Mouse (Mus musculus): ENCODE results near the gene Zfp280d. TPM values are rescaled to one million over a fixed set of nuclear protein-coding genes. Genes with fewer than 3 reads are reported as not detected.
A peak's percentile ranks its signal among the peaks of the same experiment; 100 is the strongest.

Zfp280d gene
- total RNA-seq (2021) (10 to 100 TPM; 16.6 to 22.5 TPM), polyA plus RNA-seq (2012; rRNA removed) (5.5 and 10.0 TPM in 2 replicates)
- long read RNA-seq, partial matches to known transcripts: 2 of 3 reads
- long read RNA-seq, other reads (novel, unspliced or antisense): 1 of 3 reads

DNA sequence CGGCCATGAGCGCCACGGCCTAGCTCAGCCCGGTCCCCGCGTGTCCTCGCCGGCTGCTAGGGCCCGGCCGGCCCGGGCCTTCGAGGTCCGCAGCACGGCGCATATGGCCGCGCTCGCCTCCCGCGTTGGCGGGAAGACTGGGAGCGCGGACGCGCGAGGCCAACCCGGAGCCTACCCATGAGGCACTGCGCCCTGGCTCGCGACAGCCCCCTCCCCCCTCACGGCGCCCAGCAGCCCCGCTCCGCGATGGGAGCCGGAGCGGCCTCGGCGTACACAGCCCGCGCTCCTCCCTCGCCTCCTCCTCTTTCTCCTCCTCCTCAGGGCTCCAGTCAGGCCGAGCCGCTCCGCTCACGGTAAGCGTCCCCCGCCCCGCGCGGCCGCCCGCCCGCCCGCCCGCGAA is at the start of gene Zfp280d:
Gene Zfp280d, plus strand, starts transcription at position 184 of the 400 bp plus-strand sequence.
- peak; percentile 94 to 95 for DNase-seq
- H3K9ac ChIP-seq (ENCODE audit: low read depth, low read length): peak within 1 kb of the TSS; percentile 81
- H3K4me3 ChIP-seq: peak within 1 kb of the TSS; percentile 51
- intact Hi-C loops (cut with DNase I): loop anchor here (5.0 to 10.0 kb wide), 2 partner anchors 258 to 790 kb away; partner anchors contain the start of genes Polr2m and Rfx7
- H3K27me3 ChIP-seq (ENCODE audit: control insufficient read depth, insufficient read depth, low read length): no peaks in the 10 kb centered on the region
- 4% methylated on average over 47 of the region's 57 CpGs for WGBS
- H3K36me3 ChIP-seq (ENCODE audit: control insufficient read depth, insufficient read depth, low read length): peaks cover 7% of the 10 kb centered on the region
- peaks cover 2% of the 10 kb centered on the region; the same call in 1 of the 2 replicates for H3K79me2 ChIP-seq (replicated peaks; ENCODE audit: control insufficient read depth, insufficient read depth, low read length)
- peak within 1 kb of the TSS; percentile 83 for H3K27ac ChIP-seq
- TF ChIP-seq POLR2A (IDR thresholded peaks at IDR 0.05; ENCODE audit: insufficient read depth, low read depth, low read length) (peak; percentile 65; the same call in 1 of the 2 replicates), CTCF (IDR thresholded peaks at IDR 0.05) (no peak), EP300 (IDR thresholded peaks at IDR 0.05; ENCODE audit: insufficient read depth, low read depth, low read length) (no peak; the same call in 1 of the 2 replicates)
- H3K4me1 ChIP-seq (ENCODE audit: control insufficient read depth, insufficient read depth, low read length): peaks cover 2% of the 10 kb centered on the region

DNA sequence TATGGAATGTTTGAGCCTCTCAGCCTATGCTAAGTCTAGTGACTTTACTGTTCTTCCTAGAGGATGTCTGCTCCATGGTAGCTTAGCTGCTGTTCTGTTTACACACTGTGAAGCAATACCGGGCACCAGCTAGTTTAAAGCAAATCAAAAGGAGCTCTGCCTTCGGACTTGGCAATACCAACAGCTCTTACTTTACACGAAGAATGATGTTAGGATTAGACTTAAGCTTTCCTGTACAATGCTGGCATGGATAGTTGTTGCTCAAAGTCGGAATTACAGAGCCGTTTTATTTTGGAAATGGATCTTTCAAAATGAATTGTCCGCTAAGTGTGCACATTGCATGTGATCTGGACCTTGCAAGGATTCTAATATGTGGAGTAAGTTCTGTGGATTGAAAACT is 48.1 kb upstream of the Zfp280d start:
- Histone ChIP-seq H3K4me3 (no peak overlapping the region), H3K79me2 (replicated peaks; ENCODE audit: control insufficient read depth, insufficient read depth, low read length) (no peaks in the 10 kb centered on the region), H3K36me3 (ENCODE audit: control insufficient read depth, insufficient read depth, low read length) (no peaks in the 10 kb centered on the region), H3K9ac (ENCODE audit: low read depth, low read length) (no peak overlapping the region), H3K4me1 (ENCODE audit: control insufficient read depth, insufficient read depth, low read length) (no peaks in the 10 kb centered on the region), H3K27ac (no peak overlapping the region), H3K27me3 (ENCODE audit: control insufficient read depth, insufficient read depth, low read length) (no peaks in the 10 kb centered on the region)
- intact Hi-C loops (cut with DNase I): no loop called here
- no peak for DNase-seq
- TF ChIP-seq EP300 (IDR thresholded peaks at IDR 0.05; ENCODE audit: insufficient read depth, low read depth, low read length) (no peak), POLR2A (IDR thresholded peaks at IDR 0.05; ENCODE audit: insufficient read depth, low read depth, low read length) (no peak), CTCF (IDR thresholded peaks at IDR 0.05) (no peak)
- 74% methylated on average over 6 of the region's 6 CpGs for WGBS

DNA sequence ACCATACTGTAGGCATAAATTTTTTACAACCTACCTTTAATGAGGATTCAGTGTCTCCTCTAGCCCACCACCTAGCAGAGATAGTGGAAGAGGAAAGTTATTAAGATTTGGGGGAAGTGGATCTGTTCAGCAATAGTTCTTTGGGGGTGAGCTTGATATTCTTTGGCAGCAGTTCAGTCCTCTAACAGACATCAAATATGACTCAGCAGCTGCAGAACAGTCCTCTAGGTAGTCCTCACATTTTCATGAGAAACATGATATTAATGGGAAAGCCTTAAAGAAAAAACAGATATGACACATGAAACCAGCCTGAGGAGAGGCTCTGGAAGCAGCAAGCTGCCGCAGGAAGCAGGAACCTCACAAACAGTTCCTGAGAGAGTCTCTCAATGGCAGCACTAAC is 22.0 kb upstream of the Zfp280d start:
- TF ChIP-seq POLR2A (IDR thresholded peaks at IDR 0.05; ENCODE audit: insufficient read depth, low read depth, low read length): no peak
- no peak for TF ChIP-seq CTCF (IDR thresholded peaks at IDR 0.05)
- TF ChIP-seq EP300 (IDR thresholded peaks at IDR 0.05; ENCODE audit: insufficient read depth, low read depth, low read length): no peak
- Histone ChIP-seq H3K4me1 (ENCODE audit: control insufficient read depth, insufficient read depth, low read length) (no peaks in the 10 kb centered on the region), H3K9ac (ENCODE audit: low read depth, low read length) (no peak overlapping the region), H3K79me2 (replicated peaks; ENCODE audit: control insufficient read depth, insufficient read depth, low read length) (no peaks in the 10 kb centered on the region), H3K36me3 (ENCODE audit: control insufficient read depth, insufficient read depth, low read length) (no peaks in the 10 kb centered on the region), H3K4me3 (no peak overlapping the region), H3K27ac (no peak overlapping the region), H3K27me3 (ENCODE audit: control insufficient read depth, insufficient read depth, low read length) (no peaks in the 10 kb centered on the region)
- WGBS: 82% methylated on average over 1 of the region's 1 CpGs
- DNase-seq: no peak
- intact Hi-C loops (cut with DNase I): no loop called here

GRCm38 (mm10) chr9:72255227-72255626 is 19.4 kb upstream of the Zfp280d start:
- 85% methylated on average over 1 of the region's 1 CpGs for WGBS

DNA sequence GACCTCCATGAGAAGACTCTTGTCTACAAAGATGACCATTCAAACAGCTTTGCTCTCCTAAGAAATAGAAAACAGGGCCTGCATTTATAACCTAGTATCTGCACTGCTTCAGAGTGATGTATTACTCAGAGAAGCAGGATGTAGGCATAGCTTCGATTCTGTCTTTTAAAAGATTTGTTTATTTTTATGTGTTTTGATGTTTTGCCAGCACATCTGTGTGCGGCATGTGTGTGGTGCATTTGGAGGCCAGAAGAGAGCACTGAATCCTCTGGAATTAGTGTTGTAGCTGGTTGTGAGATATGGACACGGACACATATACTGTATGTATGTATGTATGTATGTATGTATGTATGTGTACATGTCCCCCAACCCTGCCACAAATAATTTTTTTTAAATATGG is 18.0 kb upstream of the Zfp280d start:
- no peak overlapping the region for H3K9ac ChIP-seq (ENCODE audit: low read depth, low read length)
- no peak for TF ChIP-seq EP300 (IDR thresholded peaks at IDR 0.05; ENCODE audit: insufficient read depth, low read depth, low read length)
- no peak for TF ChIP-seq POLR2A (IDR thresholded peaks at IDR 0.05; ENCODE audit: insufficient read depth, low read depth, low read length)
- no peak for TF ChIP-seq CTCF (IDR thresholded peaks at IDR 0.05)
- H3K27ac ChIP-seq: no peak overlapping the region
- no peaks in the 10 kb centered on the region for H3K27me3 ChIP-seq (ENCODE audit: control insufficient read depth, insufficient read depth, low read length)
- H3K4me3 ChIP-seq: no peak overlapping the region
- intact Hi-C loops (cut with DNase I): no loop called here
- no peak for DNase-seq
- H3K36me3 ChIP-seq (ENCODE audit: control insufficient read depth, insufficient read depth, low read length): no peaks in the 10 kb centered on the region
- 69% methylated on average over 3 of the region's 3 CpGs for WGBS
- no peaks in the 10 kb centered on the region for H3K79me2 ChIP-seq (replicated peaks; ENCODE audit: control insufficient read depth, insufficient read depth, low read length)
- no peaks in the 10 kb centered on the region for H3K4me1 ChIP-seq (ENCODE audit: control insufficient read depth, insufficient read depth, low read length)

More at GRCm38 (mm10) chr9:72255227-72255626, 19.4 kb upstream of the Zfp280d start:
- Histone ChIP-seq H3K36me3 (ENCODE audit: control insufficient read depth, insufficient read depth, low read length) (no peaks in the 10 kb centered on the region), H3K27ac (no peak overlapping the region), H3K9ac (ENCODE audit: low read depth, low read length) (no peak overlapping the region), H3K4me1 (ENCODE audit: control insufficient read depth, insufficient read depth, low read length) (no peaks in the 10 kb centered on the region), H3K79me2 (replicated peaks; ENCODE audit: control insufficient read depth, insufficient read depth, low read length) (no peaks in the 10 kb centered on the region), H3K27me3 (ENCODE audit: control insufficient read depth, insufficient read depth, low read length) (no peaks in the 10 kb centered on the region), H3K4me3 (no peak overlapping the region)
- intact Hi-C loops (cut with DNase I): no loop called here
- DNase-seq: no peak
- TF ChIP-seq POLR2A (IDR thresholded peaks at IDR 0.05; ENCODE audit: insufficient read depth, low read depth, low read length): no peak
- TF ChIP-seq CTCF (IDR thresholded peaks at IDR 0.05): no peak
- TF ChIP-seq EP300 (IDR thresholded peaks at IDR 0.05; ENCODE audit: insufficient read depth, low read depth, low read length): no peak

GRCm38 (mm10) chr9:72260337-72260736 is 14.3 kb upstream of the Zfp280d start:
- peak; percentile 66 for TF ChIP-seq CTCF (IDR thresholded peaks at IDR 0.05)
- TF ChIP-seq EP300 (IDR thresholded peaks at IDR 0.05; ENCODE audit: insufficient read depth, low read depth, low read length): no peak
- Histone ChIP-seq H3K27me3 (ENCODE audit: control insufficient read depth, insufficient read depth, low read length) (no peaks in the 10 kb centered on the region), H3K27ac (no peak overlapping the region), H3K4me3 (no peak overlapping the region), H3K36me3 (ENCODE audit: control insufficient read depth, insufficient read depth, low read length) (no peaks in the 10 kb centered on the region), H3K79me2 (replicated peaks; ENCODE audit: control insufficient read depth, insufficient read depth, low read length) (no peaks in the 10 kb centered on the region), H3K9ac (ENCODE audit: low read depth, low read length) (no peak overlapping the region), H3K4me1 (ENCODE audit: control insufficient read depth, insufficient read depth, low read length) (no peaks in the 10 kb centered on the region)
- WGBS: 28% methylated on average over 7 of the region's 7 CpGs
- no peak for DNase-seq
- intact Hi-C loops (cut with DNase I): loop anchor here (1.0 kb wide), 1 partner anchor 148 kb away; no protein-coding TSS in a partner anchor

Data from heart, adult 2 months (tissue).